Mouse (Mus musculus) spleen, adult 2 months (tissue): ENCODE data around the gene Btbd35f3. TPM values are rescaled to one million over a fixed set of nuclear protein-coding genes. Genes with fewer than 3 reads are reported as not detected.
"Not testable (repeated sequence)": the region's sequence is repeated elsewhere in the genome, so short reads cannot be mapped to it uniquely, and the experiment has no call there.

Source experiments
- DNase-seq, 2 experiments: peaks; one replicate each; pipeline versions ENCODE4 v3.0.0 to v3.0.0-alpha.2; 2012 to 2021; ENCODE audit warnings: low spot score in 2 of 2, low read depth in 1 of 2
- H3K27ac ChIP-seq: fragments of 200-500 bp; 2 replicates; pipeline ENCODE4 v1.5.1; 2012; ENCODE audit warnings: low read length, inconsistent platforms; ENCODE audit not compliant: insufficient read depth
- H3K27me3 ChIP-seq: fragments of 200-500 bp; 2 replicates; pipeline ENCODE4 v1.6.1; 2012; ENCODE audit warnings: mild to moderate bottlenecking, moderate library complexity, low read length, inconsistent platforms; ENCODE audit not compliant: control insufficient read depth, insufficient read depth
- H3K36me3 ChIP-seq: fragments of 200-500 bp; 2 replicates; pipeline ENCODE4 v1.6.1; 2012; ENCODE audit warnings: mild to moderate bottlenecking, low read length, inconsistent platforms; ENCODE audit not compliant: control insufficient read depth, insufficient read depth
- H3K4me1 ChIP-seq: fragments of 200-500 bp; 2 replicates; pipeline ENCODE4 v1.6.1; 2011; ENCODE audit warnings: inconsistent platforms; ENCODE audit not compliant: control insufficient read depth, insufficient read depth, insufficient read length
- H3K4me3 ChIP-seq: fragments of 200-500 bp; 2 replicates; pipeline ENCODE4 v1.5.1; 2011; ENCODE audit warnings: mild to moderate bottlenecking, inconsistent platforms; ENCODE audit not compliant: insufficient read depth, insufficient read length; ENCODE audit errors: extremely low read depth
- WGBS: fragments of 180-500 bp; shearing (Covaris S2); methylation state at CpG from one replicate; pipeline ENCODE4 v1.1.7; 2018; 5-methylcytosine and 5-hydroxymethylcytosine counted together
- polyA plus RNA-seq: library from polyadenylated mRNA; depleted of rRNA; stranded (reverse); fragments of >200 nt; gene quantifications from 2 replicates; pipeline ENCODE4 v1.2.3, GENCODE M21; 2012; rRNA removed

Gene Btbd35f3
- polyA plus RNA-seq = not detected in 2 replicates

GRCm38 (mm10) chrX:4037374-4037773 lies at the start of gene Btbd35f3:
Gene Btbd35f3, plus strand, starts transcription at chrX:4037674.
- not testable (repeated sequence) for DNase-seq, H3K27ac ChIP-seq, H3K27me3 ChIP-seq, H3K36me3 ChIP-seq, H3K4me3 ChIP-seq, H3K4me1 ChIP-seq
- WGBS = no CpG with 5 or more reads among the region's 3 CpGs

Other genes starting within 250 kb of the Btbd35f3 start
- not detected in 2 replicates for gene Btbd35f16, start 80.7 kb upstream of the Btbd35f3 start, polyA plus RNA-seq
- gene Btbd35f28, start 158.9 kb downstream of the Btbd35f3 start, polyA plus RNA-seq = not detected in 2 replicates